Mouse (Mus musculus): ENCODE measurements around the gene Surf6.

DNA sequence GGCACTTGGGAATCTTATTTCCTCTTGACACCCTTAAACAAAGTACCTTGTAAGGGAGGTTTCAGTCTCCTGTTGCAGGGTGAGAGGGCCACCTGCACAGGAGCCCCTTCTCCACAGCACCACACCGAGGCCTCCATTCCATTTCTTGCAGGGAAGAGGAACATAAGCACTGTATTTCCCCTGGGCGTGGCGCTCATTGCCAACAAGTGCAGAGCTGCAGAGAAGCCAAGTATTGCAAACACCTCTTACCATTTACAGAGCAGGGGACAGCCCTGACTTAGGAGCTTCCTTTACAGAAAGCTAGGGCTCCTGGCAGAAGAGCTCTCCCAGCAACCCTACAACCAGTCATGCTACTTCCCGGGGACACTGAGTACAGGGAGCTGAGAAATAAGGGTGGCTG is 49.5 kb upstream of the Surf6 start:
- TF ChIP-seq POLR2A (IDR thresholded peaks at IDR 0.05; ENCODE audit: low read depth, low read length), result no peak
- no peak for TF ChIP-seq CTCF (IDR thresholded peaks at IDR 0.05; ENCODE audit: extremely low read depth, insufficient read depth, insufficient read length, insufficient replicate concordance)
